Mouse (Mus musculus): Measurements from ENCODE around the gene Mettl17. TPM values are rescaled to one million over a fixed set of nuclear protein-coding genes. Genes with fewer than 3 reads are reported as not detected.

The Mettl17 gene
- polyA plus RNA-seq, 1 experiment from 2014 or later: 43.3 TPM

GRCm38 (mm10) chr14:51941577-51941976 lies 56.9 kb downstream of the Mettl17 start:
- H3K27me3 ChIP-seq (ENCODE audit: poor library complexity, severe bottlenecking): no peaks in the 10 kb centered on the region
- no peak for DNase-seq (ENCODE audit: extremely low spot score, low spot score)
- WGBS: 53% methylated on average over 9 of the region's 9 CpGs
- H3K4me3 ChIP-seq: no peak overlapping the region
- no peaks in the 10 kb centered on the region for H3K36me3 ChIP-seq (replicated peaks)
- H3K27ac ChIP-seq: peak overlapping the region; percentile 44
- H3K9me3 ChIP-seq: 0 out of 2 replicates have a peak, but pooled peaks cover 1% of the 10 kb centered on the region
- peaks cover 19% of the 10 kb centered on the region for H3K4me1 ChIP-seq

- WGBS: 75% methylated on average over 7 of the region's 7 CpGs
- H3K4me3 ChIP-seq: no peak overlapping the region
- peaks cover 19% of the 10 kb centered on the region for H3K4me1 ChIP-seq
- H3K36me3 ChIP-seq (replicated peaks): no peaks in the 10 kb centered on the region
- no peak for DNase-seq (ENCODE audit: extremely low spot score, low spot score)
- no peak overlapping the region for H3K27ac ChIP-seq
- no peaks in the 10 kb centered on the region for H3K9me3 ChIP-seq
- no peaks in the 10 kb centered on the region for H3K27me3 ChIP-seq (ENCODE audit: poor library complexity, severe bottlenecking)
These were observed 57.6 kb downstream of the Mettl17 start for GRCm38 (mm10) chr14:51942236-51942635.

Small RNA genes lying within 50 kb of the gene (microRNA-seq; reads per million reads assigned to microRNA genes)
- gene Gm27375: not detected

Other genes with a start within 250 kb of the Mettl17 start
- not detected in 2 replicates for gene Gm4181, start 249.2 kb upstream of the Mettl17 start, polyA plus RNA-seq (2016; fragmentation: Nextera tagmentation; extraction: Ambion mirVana)
- gene Gm17079, start 189.4 kb upstream of the Mettl17 start, polyA plus RNA-seq (2016; fragmentation: Nextera tagmentation; extraction: Ambion mirVana): not detected in 2 replicates
- not detected in 2 replicates for gene Gm5800, start 167.7 kb upstream of the Mettl17 start, polyA plus RNA-seq (2016; fragmentation: Nextera tagmentation; extraction: Ambion mirVana)
- not detected in 2 replicates for gene Ang4, start 111.3 kb upstream of the Mettl17 start, polyA plus RNA-seq (2016; fragmentation: Nextera tagmentation; extraction: Ambion mirVana)
- gene AY358078, start 84.8 kb upstream of the Mettl17 start, polyA plus RNA-seq (2016; fragmentation: Nextera tagmentation; extraction: Ambion mirVana): not detected in 2 replicates
- not detected in 2 replicates for gene Ear6, start 31.1 kb upstream of the Mettl17 start, polyA plus RNA-seq (2016; fragmentation: Nextera tagmentation; extraction: Ambion mirVana)
- gene Slc39a2, start 8.0 kb downstream of the Mettl17 start, polyA plus RNA-seq (2016; fragmentation: Nextera tagmentation; extraction: Ambion mirVana): 0.50 and 0.77 TPM in 2 replicates
- gene Ndrg2, start 29.3 kb downstream of the Mettl17 start, polyA plus RNA-seq (2016; fragmentation: Nextera tagmentation; extraction: Ambion mirVana): 9.0 and 9.1 TPM in 2 replicates
- gene Tppp2, start 33.6 kb downstream of the Mettl17 start, polyA plus RNA-seq (2016; fragmentation: Nextera tagmentation; extraction: Ambion mirVana): not detected in 2 replicates
- not detected in 2 replicates for gene Rnase13, start 37.9 kb downstream of the Mettl17 start, polyA plus RNA-seq (2016; fragmentation: Nextera tagmentation; extraction: Ambion mirVana)
- 97.5 and 102 TPM in 2 replicates for gene Arhgef40, start 99.9 kb downstream of the Mettl17 start, polyA plus RNA-seq (2016; fragmentation: Nextera tagmentation; extraction: Ambion mirVana)
- gene Tmem253, start 130.8 kb downstream of the Mettl17 start, polyA plus RNA-seq (2016; fragmentation: Nextera tagmentation; extraction: Ambion mirVana): 0.63 and 0.96 TPM in 2 replicates
- 85.4 and 87.6 TPM in 2 replicates for gene Zfp219, start 135.9 kb downstream of the Mettl17 start, polyA plus RNA-seq (2016; fragmentation: Nextera tagmentation; extraction: Ambion mirVana)
- not detected in 2 replicates for gene Olfr221, start 157.6 kb downstream of the Mettl17 start, polyA plus RNA-seq (2016; fragmentation: Nextera tagmentation; extraction: Ambion mirVana)
- 894 and 948 TPM in 2 replicates for gene Hnrnpc, start 219.2 kb downstream of the Mettl17 start, polyA plus RNA-seq (2016; fragmentation: Nextera tagmentation; extraction: Ambion mirVana)
- 130 and 134 TPM in 2 replicates for gene Rpgrip1, start 225.9 kb downstream of the Mettl17 start, polyA plus RNA-seq (2016; fragmentation: Nextera tagmentation; extraction: Ambion mirVana)